Mouse (Mus musculus): Measurements from ENCODE around the gene Bcat2.

GRCm38 (mm10) chr7:45619592-45619991 is 49.6 kb downstream of the Bcat2 start:
- no peak for TF ChIP-seq CTCF (IDR thresholded peaks at IDR 0.05; ENCODE audit: low read depth, low read length)
- no peak for TF ChIP-seq GATA1 (IDR thresholded peaks at IDR 0.05; ENCODE audit: borderline replicate concordance, low read length)
- no peak for TF ChIP-seq GATA2 (IDR thresholded peaks at IDR 0.05; ENCODE audit: borderline replicate concordance, low read depth, low read length)
- no peak for TF ChIP-seq TAL1 (conservative IDR thresholded peaks at IDR 0.05; ENCODE audit: low read depth, low read length)
